Mouse (Mus musculus): Measurements from ENCODE around the gene Pdxdc1.
A peak's percentile ranks its signal among the peaks of the same experiment; 100 is the strongest.

The Pdxdc1 gene

DNA sequence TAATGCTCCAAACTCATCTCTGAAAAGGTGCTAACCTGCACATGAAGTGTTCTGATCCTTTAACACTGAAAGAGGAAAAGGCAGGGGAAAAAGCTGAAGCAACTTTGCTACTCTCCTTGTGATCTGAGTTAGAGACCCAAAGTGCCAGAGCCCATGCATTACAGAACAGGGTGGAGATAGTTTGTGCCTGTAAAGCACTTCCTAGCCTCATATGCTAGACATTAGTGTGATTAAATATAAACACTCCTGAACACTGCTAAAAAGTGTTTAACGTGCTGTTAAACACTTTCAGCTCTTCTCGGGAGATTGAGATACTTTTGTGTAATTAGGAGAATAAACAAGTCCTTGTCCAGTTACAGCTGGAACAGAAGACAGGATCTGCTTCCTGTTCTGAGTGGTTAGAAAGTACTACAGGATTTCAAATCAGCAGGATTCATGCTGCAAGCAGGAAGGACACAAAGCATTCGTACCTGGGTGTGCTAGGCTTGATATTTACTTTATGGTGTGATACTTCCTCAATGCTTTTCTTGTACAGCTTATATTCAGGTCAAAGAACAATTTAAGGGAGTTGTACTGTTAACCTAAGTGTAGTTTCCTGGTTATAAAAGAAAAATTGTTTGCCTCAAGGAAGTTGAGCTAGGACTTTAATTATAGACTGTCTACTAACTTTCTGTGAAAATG, 19.7 kb downstream of the Pdxdc1 start:
- no peak for DNase-seq (ENCODE audit: low read depth, low spot score)

DNA sequence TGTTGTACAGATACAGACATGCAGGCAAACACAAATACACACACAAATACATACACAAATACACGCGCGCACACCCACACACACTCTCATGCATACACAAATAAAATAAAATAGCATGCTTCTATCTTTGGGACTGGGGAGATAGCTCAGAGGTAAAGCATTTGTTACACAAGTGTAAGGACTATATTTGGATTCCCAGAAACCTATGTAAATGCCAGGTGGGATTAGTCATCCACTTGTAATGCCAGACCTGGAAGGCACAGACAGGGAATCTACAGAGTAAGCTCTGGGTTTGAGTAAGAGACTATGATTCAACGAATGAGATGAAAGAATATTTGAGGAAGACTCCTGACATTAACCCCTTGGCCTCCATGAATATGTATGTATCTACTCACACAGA, 27.4 kb downstream of the Pdxdc1 start:
- DNase-seq (ENCODE audit: low read depth, low spot score), result peak; percentile 54

DNA sequence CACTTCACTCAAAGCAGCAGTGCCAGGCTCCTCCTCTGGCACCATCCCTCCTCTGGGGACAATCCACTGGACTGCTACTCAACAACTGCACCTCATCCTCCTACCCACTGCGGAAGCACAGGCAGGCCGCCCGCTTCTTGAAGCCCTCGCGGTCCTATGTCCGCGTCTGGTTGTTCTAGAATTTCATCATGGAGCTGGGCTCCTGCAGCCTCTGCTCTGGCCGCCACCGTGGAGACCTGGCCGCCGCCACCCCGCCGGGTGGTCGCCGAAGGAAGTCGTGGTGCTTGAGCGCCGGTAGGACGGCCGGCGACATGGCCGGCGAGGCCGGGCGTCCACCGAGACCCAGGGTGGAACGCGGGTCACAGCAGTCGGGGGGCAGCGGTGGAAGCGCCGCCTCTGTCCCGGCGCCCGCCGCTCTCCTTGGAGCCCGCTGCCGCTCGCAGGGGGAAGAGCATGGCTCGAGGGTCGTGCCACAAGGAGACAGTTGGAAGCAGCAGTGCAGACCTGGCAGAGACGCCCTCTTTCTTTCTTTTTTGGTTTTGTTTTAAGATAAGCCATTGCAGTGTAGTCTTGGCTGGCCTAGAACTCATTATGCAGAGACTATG, 34.9 kb downstream of the Pdxdc1 start:
- DNase-seq (ENCODE audit: low read depth, low spot score), result no peak

DNA sequence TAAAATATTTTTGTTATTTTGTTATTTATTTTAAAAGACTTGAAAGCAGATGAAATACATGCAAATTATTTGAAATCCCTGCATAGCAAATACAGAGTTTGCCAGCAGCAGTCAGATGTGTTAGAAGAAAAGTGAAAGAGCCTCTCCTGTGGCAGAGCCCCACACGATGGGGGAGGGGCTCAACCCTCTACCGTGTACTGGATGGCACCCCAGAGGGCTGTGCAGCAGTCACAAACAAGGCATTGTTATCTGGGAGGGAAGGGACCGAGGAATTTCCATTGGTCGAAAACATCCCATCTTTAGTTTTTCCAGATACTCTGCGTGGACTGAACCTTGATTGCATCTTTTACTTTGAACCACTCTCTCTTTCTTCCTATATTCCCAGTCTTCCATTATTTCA, 35.5 kb downstream of the Pdxdc1 start:
- peak; percentile 17 for DNase-seq (ENCODE audit: low read depth, low spot score)

DNA sequence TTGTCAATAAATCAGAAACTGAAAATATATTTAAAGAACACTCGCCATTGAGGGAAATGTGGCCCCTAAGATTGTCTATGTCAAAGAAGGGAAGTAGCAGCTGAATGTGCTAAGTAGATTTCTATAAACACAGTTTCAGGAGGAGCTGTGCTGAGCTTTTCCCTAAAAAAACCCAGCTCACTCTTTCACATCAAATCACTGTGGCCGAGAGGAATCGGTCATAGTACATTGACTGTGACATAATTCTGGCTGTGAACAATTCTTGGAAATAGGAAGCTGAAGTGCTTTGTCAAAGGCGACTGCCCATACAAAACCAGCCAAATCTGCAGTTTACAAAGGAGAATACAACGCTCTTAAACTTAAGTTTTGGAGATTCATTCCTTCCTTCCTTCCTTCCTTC, 36.3 kb downstream of the Pdxdc1 start:
- DNase-seq (ENCODE audit: low read depth, low spot score), result no peak

DNA sequence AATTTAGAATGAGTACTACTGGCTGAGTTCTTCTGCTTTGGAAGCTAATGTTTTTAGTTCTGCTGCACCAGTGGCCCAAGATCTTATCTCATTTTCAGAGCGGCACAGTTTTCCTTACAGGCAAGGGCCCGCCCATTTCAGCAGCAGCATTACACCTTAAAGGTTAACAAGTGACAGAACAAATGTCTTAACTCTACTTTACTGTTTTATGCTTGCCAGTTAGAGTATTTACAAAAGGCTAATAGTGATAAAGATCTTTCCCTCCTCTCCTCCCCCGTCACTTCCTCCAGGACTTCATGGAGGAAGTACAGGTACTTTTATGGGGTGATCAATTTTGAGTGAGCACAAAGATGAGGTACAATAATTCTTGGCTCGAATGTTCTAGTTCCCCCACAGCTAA, 36.9 kb downstream of the Pdxdc1 start:
- DNase-seq (ENCODE audit: low read depth, low spot score), result no peak

DNA sequence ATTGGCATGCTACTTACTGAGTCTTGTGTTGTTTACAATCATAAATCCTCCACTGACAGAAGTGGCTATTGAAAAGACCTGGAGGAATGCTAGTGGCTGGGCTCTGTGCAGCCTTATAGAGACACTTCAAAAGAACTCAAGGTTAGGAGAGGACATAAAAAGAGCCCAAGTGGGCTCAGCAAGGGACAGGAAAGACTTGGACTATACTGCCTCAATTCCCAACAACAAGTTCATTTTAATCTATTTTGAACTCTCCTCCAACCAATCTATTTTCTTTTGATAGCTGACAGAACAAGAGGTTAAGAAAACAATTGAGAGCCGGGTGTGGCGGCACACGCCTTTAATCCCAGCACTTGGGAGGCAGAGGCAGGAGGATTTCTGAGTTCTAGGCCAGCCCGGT, 49.0 kb downstream of the Pdxdc1 start:
- no peak for DNase-seq (ENCODE audit: low read depth, low spot score)

DNA sequence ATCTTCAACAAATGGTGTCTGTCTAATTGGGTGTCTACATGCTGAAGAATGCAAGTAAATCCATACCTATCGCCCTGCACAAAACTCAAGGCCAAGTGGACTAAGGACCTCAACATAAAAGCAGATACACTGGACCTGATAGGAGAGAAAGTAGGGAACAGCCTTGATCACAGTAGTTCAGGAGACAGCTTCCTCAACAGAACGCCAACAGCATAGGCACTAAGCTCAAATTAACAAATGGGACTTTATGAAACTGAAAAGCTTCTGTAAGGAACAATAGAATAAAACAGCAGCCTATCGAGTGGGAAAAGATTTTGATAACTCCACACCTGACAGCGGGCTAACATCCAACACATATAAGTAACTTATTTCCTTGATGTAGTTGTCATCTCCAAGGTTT, 51.5 kb downstream of the Pdxdc1 start:
- DNase-seq (ENCODE audit: low read depth, low spot score), result no peak

DNA sequence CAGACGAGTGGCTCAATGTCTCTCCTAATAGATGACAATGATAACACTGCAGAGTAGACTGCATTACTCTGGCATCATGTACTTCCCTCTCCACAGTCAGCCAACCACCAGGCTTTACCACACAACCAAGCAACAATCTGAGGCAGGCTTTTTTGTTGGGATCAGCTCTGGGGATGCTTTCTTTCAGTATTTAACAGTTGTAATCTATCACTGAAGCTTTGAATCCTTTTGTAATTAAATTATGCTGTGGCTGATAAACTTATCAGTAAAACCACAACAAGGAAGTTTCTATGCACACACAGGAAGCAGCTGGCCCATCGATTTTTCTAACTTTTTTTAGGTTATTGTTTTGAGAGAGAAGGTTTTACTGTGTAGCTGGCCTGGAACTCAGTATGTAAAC, 54.6 kb downstream of the Pdxdc1 start:
- no peak for DNase-seq (ENCODE audit: low read depth, low spot score)

DNA sequence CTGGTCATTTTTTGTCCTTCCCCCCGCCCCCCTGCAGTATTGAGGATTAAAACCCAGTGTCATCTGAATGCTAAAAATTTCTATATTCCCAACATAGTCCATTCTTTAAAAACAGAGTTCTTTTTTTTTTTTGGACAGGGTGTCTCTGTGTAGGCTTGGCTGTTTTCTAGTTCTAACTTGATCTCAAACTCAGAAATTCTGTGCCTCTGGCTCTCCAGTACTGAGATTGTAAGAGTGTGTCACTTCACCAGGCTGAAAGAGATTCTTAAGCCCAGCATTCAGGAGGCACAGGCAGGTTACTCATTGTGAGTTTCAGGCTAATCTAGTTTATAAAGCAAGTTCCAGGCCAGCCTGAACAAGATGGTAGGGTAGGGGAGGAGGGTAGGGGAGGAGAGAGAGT, 56.3 kb downstream of the Pdxdc1 start:
- no peak for DNase-seq (ENCODE audit: low read depth, low spot score)

DNA sequence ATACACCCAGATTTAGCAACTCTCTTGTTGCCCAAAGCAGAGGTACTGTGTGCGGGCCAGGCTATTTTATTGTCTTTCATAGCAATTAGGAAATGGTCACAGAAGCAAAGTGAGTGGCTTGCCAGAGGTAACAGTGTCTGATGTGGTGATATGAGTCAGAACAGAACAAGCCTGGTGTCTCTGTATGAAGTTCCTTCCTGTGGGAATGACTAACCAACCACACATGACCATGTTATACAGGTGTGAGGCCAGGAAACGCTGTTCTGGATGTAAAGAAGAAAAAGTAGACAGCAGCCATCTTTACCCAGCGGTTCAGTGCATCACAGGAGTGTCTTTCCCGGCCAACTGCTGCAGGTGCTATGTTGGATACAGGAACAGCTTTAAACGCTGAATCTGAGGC, 57.9 kb downstream of the Pdxdc1 start:
- DNase-seq (ENCODE audit: low read depth, low spot score), result no peak

DNA sequence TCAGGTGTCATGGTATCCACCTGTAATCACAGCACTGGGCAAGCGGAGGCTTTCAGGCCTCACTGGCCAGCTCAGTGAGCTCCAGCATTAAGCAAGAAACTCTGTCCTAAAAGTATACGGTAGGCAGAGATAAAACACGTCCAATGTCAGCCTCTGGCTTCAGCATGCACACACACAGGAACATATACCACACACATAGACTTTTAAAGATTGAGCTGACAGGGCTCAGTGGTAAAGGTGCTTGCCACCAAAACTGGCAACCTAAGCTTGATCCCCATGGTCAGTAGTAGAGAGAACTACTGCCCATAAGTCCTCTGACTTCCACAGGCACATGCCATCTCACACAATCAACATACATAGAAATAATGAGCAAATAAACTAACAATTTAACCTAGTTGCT, 62.0 kb downstream of the Pdxdc1 start:
- DNase-seq (ENCODE audit: low read depth, low spot score), result no peak

DNA sequence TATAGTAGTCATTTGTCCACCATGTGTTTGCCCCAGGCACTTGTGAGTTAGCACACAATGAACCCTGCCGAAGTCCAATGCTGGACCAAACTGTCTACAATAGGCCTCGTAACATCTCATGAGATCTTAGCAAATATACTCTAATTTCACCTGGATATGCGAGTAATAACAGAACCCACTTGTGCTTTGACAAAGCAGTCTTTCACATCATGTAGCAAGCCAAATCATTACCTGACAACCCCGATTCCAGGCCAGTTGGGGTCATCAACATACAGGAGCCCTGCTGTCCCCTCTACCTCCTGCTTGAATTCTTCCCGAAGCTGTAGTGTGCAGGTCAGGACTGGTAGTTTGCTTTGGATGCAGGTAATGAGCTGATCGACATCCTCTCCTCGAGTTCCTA, 62.9 kb downstream of the Pdxdc1 start:
- no peak for DNase-seq (ENCODE audit: low read depth, low spot score)

DNA sequence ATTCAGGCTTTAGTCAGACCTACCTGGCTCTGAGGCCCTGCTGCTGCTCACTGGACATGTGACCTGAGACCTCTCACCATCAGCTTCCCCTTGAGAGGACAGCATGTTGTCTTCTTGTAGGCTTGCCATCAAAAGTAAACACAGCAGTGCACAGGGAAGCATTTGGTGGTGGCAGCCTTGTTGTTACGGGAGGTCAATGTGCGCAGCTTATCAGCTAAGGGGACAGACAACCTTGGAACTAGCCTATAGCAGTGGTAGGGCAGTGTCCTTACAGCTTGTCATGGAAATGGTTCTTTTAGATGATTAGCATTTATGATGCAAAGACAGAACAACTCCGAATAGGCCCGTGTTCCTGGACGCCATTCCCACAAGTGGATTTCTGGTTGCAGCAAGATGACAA, 68.5 kb downstream of the Pdxdc1 start:
- DNase-seq (ENCODE audit: low read depth, low spot score), result no peak

DNA sequence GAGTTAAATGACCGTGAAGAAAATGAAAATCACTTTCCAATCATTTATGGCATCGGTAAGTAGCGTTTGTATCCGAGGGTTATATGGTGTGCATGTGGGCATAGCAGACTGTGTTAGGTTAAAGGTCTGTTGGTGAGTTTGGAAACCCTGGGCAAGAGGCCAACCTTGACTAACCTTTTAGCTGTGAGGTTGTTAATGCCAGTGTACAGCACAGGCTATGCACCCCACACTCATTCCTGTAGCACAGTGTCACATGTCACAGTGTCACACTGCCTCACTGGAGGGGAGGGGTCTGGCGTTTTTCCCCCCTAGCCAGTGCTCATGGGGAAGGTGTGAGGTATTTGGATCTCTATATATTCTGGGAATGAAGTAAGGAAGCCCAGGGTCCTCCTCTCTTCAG, 71.3 kb downstream of the Pdxdc1 start:
- DNase-seq (ENCODE audit: low read depth, low spot score), result no peak

DNA sequence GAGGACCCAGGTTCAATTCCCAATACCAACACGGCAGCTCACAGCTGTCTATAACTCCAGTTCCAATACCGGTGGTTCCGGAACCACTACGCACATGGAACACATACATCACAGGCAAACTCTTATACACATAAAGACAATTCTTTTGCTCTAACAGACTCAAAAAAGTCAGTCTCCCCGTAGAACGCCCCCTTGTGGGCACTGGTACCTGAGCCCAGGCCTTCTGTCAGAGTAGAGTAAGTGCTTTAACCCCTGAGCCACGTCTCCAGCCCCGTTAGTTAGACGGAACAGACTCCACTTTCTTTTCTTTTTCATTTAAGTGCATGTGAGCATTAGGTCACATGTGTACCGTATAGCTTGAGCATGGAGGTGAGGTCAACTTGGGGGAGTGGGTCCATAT, 72.5 kb downstream of the Pdxdc1 start:
- no peak for DNase-seq (ENCODE audit: low read depth, low spot score)

DNA sequence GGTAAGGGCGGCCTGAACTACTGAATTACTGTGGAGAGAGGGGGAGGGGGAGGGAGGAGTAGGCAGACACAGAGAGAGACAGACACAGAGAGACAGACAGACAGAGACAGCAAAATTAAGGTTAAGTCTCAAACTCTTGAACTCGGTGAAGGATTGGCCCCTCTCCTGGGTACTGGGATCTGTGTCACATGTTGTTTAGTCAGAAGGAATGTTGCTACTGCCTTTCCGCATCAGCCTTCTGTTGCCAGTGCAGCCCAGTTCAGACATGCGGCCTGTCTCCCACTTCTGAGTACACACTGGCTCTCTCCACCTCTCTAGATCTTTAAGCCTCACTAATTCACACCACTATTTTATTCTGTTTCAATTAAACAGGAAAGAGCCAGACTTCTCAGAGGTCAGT, 76.4 kb downstream of the Pdxdc1 start:
- no peak for DNase-seq (ENCODE audit: low read depth, low spot score)

DNA sequence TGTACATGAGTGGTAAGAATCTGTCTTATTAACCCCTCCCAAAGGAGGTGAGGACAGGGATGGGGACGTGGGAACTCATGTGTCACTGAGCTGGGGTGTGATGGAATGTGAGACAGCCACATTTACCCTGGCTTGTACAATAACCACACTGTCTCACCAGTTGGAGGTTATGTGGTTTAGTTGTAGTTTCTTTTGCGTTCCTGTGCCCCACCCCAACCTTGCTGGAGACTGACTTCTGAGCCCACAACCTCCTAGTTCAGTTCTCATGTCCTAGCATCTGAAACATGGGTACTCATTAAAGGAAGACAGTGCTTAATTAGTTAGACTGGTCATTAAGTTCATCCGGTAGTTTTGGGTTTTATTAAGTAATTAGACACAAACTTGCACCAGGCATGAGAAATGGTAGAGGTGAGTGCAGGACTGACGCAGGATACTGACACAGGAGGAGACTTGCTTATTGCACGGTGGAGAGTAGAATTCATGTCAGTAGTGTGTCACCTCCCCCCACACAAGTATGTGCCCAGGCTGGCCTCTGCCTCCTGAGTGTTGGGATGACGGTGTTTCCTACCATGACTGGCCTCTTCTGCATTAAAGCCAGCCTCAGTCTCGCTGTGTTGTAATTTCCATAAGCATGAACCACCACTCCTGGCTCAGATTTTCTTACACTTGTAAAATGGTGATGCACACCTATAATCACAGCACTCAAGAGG, 77.0 kb downstream of the Pdxdc1 start:
- DNase-seq (ENCODE audit: low read depth, low spot score), result no peak

DNA sequence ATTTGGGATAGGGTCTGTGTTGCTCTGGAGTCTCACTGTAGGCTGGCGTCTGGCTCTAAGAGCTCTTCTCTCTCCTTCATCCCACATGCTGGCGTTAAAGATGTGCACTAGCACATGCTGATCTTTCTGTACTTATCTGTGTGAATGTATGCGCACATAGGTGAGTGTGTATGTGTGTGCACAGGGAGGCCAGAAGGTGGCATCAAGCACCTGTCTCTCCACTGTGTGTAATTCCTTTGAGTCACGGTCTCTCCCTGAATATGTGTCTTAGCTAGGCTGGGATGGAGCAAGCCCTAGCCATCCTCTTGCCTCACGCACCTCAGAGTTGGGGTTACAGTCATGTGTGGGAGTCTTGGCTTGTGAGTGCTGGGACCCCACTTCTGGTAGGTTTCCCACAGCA, 82.2 kb downstream of the Pdxdc1 start:
- DNase-seq (ENCODE audit: low read depth, low spot score), result no peak

DNA sequence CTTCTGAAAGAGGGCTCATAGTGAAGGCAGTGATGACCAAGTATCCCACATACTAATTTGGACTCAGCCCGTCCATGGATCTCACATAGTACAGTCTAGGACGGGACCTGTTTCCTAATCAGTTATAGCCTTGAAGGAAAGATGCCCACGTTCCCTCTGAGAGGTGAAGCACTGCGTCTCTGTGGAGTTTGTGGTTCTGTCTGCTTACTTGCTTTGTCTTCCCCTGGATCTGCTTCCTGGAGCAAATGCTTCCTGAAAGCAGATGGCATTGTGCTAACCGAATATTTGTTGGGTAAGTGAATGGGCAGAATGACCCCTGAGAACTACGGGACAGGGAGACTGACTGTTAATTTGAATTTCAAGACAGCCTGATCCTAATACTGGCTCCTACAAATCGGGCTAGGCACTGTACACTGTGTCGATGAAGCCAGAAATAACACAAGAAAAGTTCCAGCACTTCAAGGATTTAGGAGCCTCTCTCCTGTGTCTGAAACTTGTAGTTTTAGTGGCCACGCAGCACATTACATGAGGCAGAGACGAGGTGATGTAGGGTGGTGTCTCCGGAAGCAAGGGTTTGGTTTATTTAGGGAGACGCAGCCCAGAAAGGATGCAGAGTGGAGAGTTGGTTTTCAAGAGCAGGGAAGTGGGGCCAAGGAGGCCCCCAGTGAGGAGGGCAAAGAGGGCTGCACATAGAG, 83.0 kb downstream of the Pdxdc1 start:
- no peak for DNase-seq (ENCODE audit: low read depth, low spot score)

DNA sequence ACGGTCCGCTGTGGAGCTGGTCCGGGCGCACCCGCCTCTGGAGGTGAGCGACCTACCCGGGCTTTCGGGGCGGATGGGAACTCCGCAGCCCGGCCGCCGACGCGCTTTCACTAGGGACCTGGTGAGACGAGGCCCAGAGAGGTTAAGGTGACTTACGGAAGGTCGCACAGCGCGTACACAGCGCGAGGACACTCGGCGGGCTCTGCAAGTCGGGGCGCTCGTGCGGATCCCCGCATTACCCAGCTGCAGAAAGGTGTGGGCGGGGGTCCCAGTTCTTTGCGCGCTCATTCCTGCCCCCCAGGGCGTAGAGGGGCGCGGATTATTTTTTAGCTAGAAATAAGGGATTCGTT, 83.6 kb downstream of the Pdxdc1 start:
- no peak for DNase-seq (ENCODE audit: low read depth, low spot score)

DNA sequence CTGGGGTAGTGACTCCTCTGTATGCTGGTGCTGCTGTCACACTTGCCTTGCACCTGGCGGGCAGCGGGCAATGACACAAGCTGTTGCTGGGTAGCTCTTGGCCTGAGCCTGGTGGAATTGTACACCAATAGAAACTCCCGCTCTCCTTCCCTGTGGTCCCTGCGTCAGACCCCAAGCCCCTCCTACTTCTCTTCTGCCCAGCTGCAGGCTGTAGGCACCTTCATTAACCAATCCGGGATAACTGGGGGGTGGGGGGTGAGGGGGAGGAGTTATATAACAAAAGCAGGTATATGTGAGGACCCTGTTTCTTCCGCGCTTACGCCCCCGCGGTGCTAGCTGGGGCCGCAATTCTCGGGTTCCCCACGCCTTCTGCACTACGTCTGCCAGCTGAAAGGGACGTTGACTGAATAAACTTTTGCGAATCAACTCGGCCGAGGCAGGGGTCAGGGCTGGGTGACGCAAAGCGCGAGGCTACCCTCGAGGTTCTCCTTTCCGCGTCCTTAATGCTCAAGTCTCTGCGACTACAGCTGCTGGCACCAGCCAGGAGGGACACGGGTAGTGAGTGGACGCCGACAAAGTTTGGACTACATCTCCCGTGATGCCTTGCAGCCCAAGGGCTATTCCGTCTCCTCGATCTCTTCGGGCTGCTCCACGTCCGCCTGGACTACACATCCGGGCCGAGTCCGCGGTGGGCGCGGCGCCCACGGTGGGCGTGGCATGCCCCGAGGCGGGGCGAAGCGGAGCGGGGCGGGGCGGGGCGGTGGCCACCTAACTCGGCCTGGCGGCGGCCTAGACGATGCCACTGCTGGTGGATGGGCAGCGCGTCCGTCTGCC, 84.2 kb downstream of the Pdxdc1 start, which contains the start of gene Ntan1:
Ntan1 (plus strand) TSS at position 286 of the 834 bp plus-strand sequence.
- DNase-seq (ENCODE audit: low read depth, low spot score), result peak; percentile 95

All from telencephalon, adult 2 months (tissue).